Mouse (Mus musculus) embryonic fibroblast, embryonic 13.5 days (primary cell): ENCODE data around the gene Phactr4.

Experiments
- CTCF ChIP-seq: IDR thresholded peaks from 2 replicates; pipeline ENCODE4 v1.5.1; 2011; ENCODE audit warnings: mild to moderate bottlenecking, control low read depth, low read length, moderate library complexity, borderline replicate concordance; ENCODE audit not compliant: insufficient read depth
- POLR2A ChIP-seq: IDR thresholded peaks from 2 replicates; pipeline ENCODE4 v1.6.1; 2011; ENCODE audit warnings: low read depth, mild to moderate bottlenecking, control low read depth, low read length, moderate library complexity

- TF ChIP-seq CTCF (no peak), POLR2A (no peak)
These were observed 66.1 kb downstream of the Phactr4 start for GRCm38 (mm10) chr4:132356170-132356569.
